Mouse (Mus musculus) MEL (cell line): ENCODE measurements around the gene Clint1. TPM values are rescaled to one million over a fixed set of nuclear protein-coding genes. Genes with fewer than 3 reads are reported as not detected.

Experiments used
- DNase-seq: peaks from one replicate; pipeline ENCODE4 v3.0.0; 2011; ENCODE audit warnings: low read depth, low spot score
- H3K27ac ChIP-seq: 2 replicates; pipeline ENCODE4 v1.5.1; 2012; ENCODE audit warnings: low read depth, mild to moderate bottlenecking, control low read depth, low read length, moderate library complexity; ENCODE audit not compliant: control insufficient read depth
- H3K27me3 ChIP-seq, 2 experiments: fragments of 150-350 bp in 1 of 2; sonication (generic) in 1 of 2; 2 replicates each; pipeline ENCODE4 v1.6.1; 2012; ENCODE audit warnings: low read length in 2 of 2, mild to moderate bottlenecking in 2 of 2, improper control_type of control experiment in 1 of 2, moderate library complexity in 1 of 2; ENCODE audit not compliant: insufficient read depth in 2 of 2, control insufficient read depth in 1 of 2
- H3K36me3 ChIP-seq, 2 experiments: 2 replicates each; pipeline ENCODE4 v1.6.1; 2012 to 2014; ENCODE audit warnings: low read length in 2 of 2, improper control_type of control experiment in 1 of 2, inconsistent platforms in 1 of 2, mild to moderate bottlenecking in 1 of 2; ENCODE audit not compliant: insufficient read depth in 2 of 2, control insufficient read depth in 1 of 2
- H3K4me1 ChIP-seq, 2 experiments: fragments of 150-350 bp in 1 of 2; sonication (generic) in 1 of 2; 2 replicates each; pipeline ENCODE4 v1.6.1; 2012; ENCODE audit warnings: low read length in 2 of 2, improper control_type of control experiment in 1 of 2, mild to moderate bottlenecking in 1 of 2; ENCODE audit not compliant: insufficient read depth in 2 of 2, control insufficient read depth in 1 of 2
- H3K4me3 ChIP-seq, 2 experiments: fragments of 150-350 bp in 1 of 2; sonication (generic) in 1 of 2; 2 replicates each; pipeline ENCODE4 v1.5.1; 2012; ENCODE audit warnings: low read depth in 2 of 2, low read length in 2 of 2, mild to moderate bottlenecking in 2 of 2, moderate library complexity in 2 of 2, control low read depth in 1 of 2, improper control_type of control experiment in 1 of 2; ENCODE audit not compliant: control insufficient read depth in 1 of 2, insufficient read depth in 1 of 2
- H3K79me2 ChIP-seq: 2 replicates; pipeline ENCODE4 v1.6.1; 2012; ENCODE audit warnings: mild to moderate bottlenecking, low read length, moderate library complexity; ENCODE audit not compliant: control insufficient read depth, poor library complexity, insufficient read depth
- H3K9ac ChIP-seq: 2 replicates; pipeline ENCODE4 v1.6.1; 2012; ENCODE audit warnings: low read depth, mild to moderate bottlenecking, control low read depth, low read length, moderate library complexity; ENCODE audit not compliant: control insufficient read depth, poor library complexity, severe bottlenecking
- H3K9me3 ChIP-seq: fragments of 150-350 bp; sonication (generic); replicated peaks from 2 replicates; pipeline ENCODE4 v1.6.1; 2012; ENCODE audit warnings: mild to moderate bottlenecking, low read length, improper control_type of control experiment, moderate library complexity; ENCODE audit not compliant: insufficient read depth
- CHD1 ChIP-seq: IDR thresholded peaks from 2 replicates; pipeline ENCODE4 v1.6.1; 2012; ENCODE audit warnings: low read depth, mild to moderate bottlenecking, inconsistent platforms, low read length, improper control_type of control experiment
- CHD2 ChIP-seq: IDR thresholded peaks from 2 replicates; pipeline ENCODE4 v1.6.1; 2011; ENCODE audit warnings: low read length, improper control_type of control experiment
- E2F4 ChIP-seq: IDR thresholded peaks from 2 replicates; pipeline ENCODE4 v1.6.1; 2011; ENCODE audit warnings: low read depth, low read length, improper control_type of control experiment, borderline replicate concordance
- ELF1 ChIP-seq: IDR thresholded peaks from 2 replicates; pipeline ENCODE4 v1.6.1; 2014; ENCODE audit warnings: low read depth, mild to moderate bottlenecking, inconsistent platforms, low read length, improper control_type of control experiment, moderate library complexity
- EP300 ChIP-seq, 2 experiments: IDR thresholded peaks; 2 replicates each; pipeline ENCODE4 v1.6.1; 2011; ENCODE audit warnings: improper control_type of control experiment in 2 of 2, low read length in 2 of 2, low read depth in 1 of 2, mild to moderate bottlenecking in 1 of 2
- ETS1 ChIP-seq: IDR thresholded peaks from 2 replicates; pipeline ENCODE4 v1.6.1; 2012; ENCODE audit warnings: low read depth, mild to moderate bottlenecking, inconsistent platforms, low read length, improper control_type of control experiment, moderate library complexity
- GATA1 ChIP-seq: IDR thresholded peaks from 2 replicates; pipeline ENCODE4 v1.6.1; 2011; ENCODE audit warnings: low read depth, low read length, improper control_type of control experiment
- HCFC1 ChIP-seq: IDR thresholded peaks from 2 replicates; pipeline ENCODE4 v1.6.1; 2012; ENCODE audit warnings: low read depth, mild to moderate bottlenecking, inconsistent platforms, low read length, improper control_type of control experiment, moderate library complexity
- JUND ChIP-seq: IDR thresholded peaks from 2 replicates; pipeline ENCODE4 v1.6.1; 2011; ENCODE audit warnings: low read depth, mild to moderate bottlenecking, improper control_type of control experiment, low read length
- MAZ ChIP-seq: IDR thresholded peaks from 2 replicates; pipeline ENCODE4 v1.6.1; 2012; ENCODE audit warnings: low read depth, mild to moderate bottlenecking, inconsistent platforms, low read length, improper control_type of control experiment
- MXI1 ChIP-seq: IDR thresholded peaks from 2 replicates; pipeline ENCODE4 v1.6.1; 2011; ENCODE audit warnings: mild to moderate bottlenecking, low read depth, low read length, improper control_type of control experiment
- NELFE ChIP-seq: IDR thresholded peaks from 2 replicates; pipeline ENCODE4 v1.6.1; 2011; ENCODE audit warnings: low read depth, low read length, improper control_type of control experiment
- POLR2A ChIP-seq, 2 experiments: IDR thresholded peaks; 2 replicates each; pipeline ENCODE4 v1.6.1; 2011 to 2012; ENCODE audit warnings: low read length in 2 of 2, mild to moderate bottlenecking in 2 of 2, control low read depth in 1 of 2, improper control_type of control experiment in 1 of 2, low read depth in 1 of 2, moderate library complexity in 1 of 2; ENCODE audit not compliant: control insufficient read depth in 1 of 2, insufficient read depth in 1 of 2, poor library complexity in 1 of 2
- POLR2AphosphoS2 ChIP-seq: IDR thresholded peaks from 2 replicates; pipeline ENCODE4 v1.6.1; 2011; ENCODE audit warnings: low read length, improper control_type of control experiment
- RAD21 ChIP-seq: IDR thresholded peaks from 2 replicates; pipeline ENCODE4 v1.6.1; 2011; ENCODE audit warnings: mild to moderate bottlenecking, low read depth, low read length, improper control_type of control experiment
- RCOR1 ChIP-seq: IDR thresholded peaks from 2 replicates; pipeline ENCODE4 v1.6.1; 2012; ENCODE audit warnings: low read depth, mild to moderate bottlenecking, inconsistent platforms, low read length, improper control_type of control experiment
- SIN3A ChIP-seq: IDR thresholded peaks from 2 replicates; pipeline ENCODE4 v1.6.1; 2012; ENCODE audit warnings: low read length, improper control_type of control experiment, inconsistent platforms
- SMC3 ChIP-seq: IDR thresholded peaks from 2 replicates; pipeline ENCODE4 v1.6.1; 2011; ENCODE audit warnings: low read depth, low read length, improper control_type of control experiment
- TBP ChIP-seq: IDR thresholded peaks from 2 replicates; pipeline ENCODE4 v1.8.0; 2011; ENCODE audit warnings: low read depth, low read length, improper control_type of control experiment
- USF1 ChIP-seq: IDR thresholded peaks from 2 replicates; pipeline ENCODE4 v1.6.1; 2014; ENCODE audit warnings: low read depth, mild to moderate bottlenecking, inconsistent platforms, low read length, improper control_type of control experiment, moderate library complexity
- USF2 ChIP-seq, 2 experiments: IDR thresholded peaks; 2 replicates each; pipeline ENCODE4 v1.6.1; 2011 to 2012; ENCODE audit warnings: improper control_type of control experiment in 2 of 2, low read length in 2 of 2, borderline replicate concordance in 1 of 2, inconsistent platforms in 1 of 2, low read depth in 1 of 2, mild to moderate bottlenecking in 1 of 2; ENCODE audit not compliant: insufficient read depth in 1 of 2
- ZC3H11A ChIP-seq: IDR thresholded peaks from 2 replicates; pipeline ENCODE4 v1.6.1; 2012; ENCODE audit warnings: low read depth, mild to moderate bottlenecking, inconsistent platforms, low read length, improper control_type of control experiment
- ZNF384 ChIP-seq: IDR thresholded peaks from 2 replicates; pipeline ENCODE4 v1.6.1; 2012; ENCODE audit warnings: low read depth, mild to moderate bottlenecking, inconsistent platforms, low read length, improper control_type of control experiment
- polyA plus RNA-seq, 2 experiments: library from polyadenylated mRNA; stranded (reverse) in 1 of 2; unstranded in 1 of 2; fragments of >175 nt in 1 of 2; fragments of >200 nt in 1 of 2; gene quantifications; 2 replicates each; pipeline versions ENCODE4 v1.2.1 to v1.2.4; 2012; ENCODE audit warnings: low replicate concordance in 2 of 2, low read depth in 1 of 2; ENCODE audit not compliant: insufficient read length in 2 of 2, insufficient read depth in 1 of 2, missing spikeins in 1 of 2
- total RNA-seq: library from RNA; depleted of rRNA; stranded (reverse); fragments of 300-350 nt; gene quantifications from 2 replicates; pipeline ENCODE4 v1.2.3, GENCODE M21; 2012

Gene Clint1
- total and polyA plus RNA-seq, 3 experiments = 58.5 to 184 (median 102) TPM

- no peak overlapping the region for H3K4me3 ChIP-seq
- no peak for DNase-seq
- H3K36me3 ChIP-seq = peaks cover 20 to 30% of the 10 kb centered on the region in 2 experiments
- no peaks in the 10 kb centered on the region for H3K27me3 ChIP-seq
- H3K27ac ChIP-seq = no peak overlapping the region
- peaks cover 87% of the 10 kb centered on the region for H3K79me2 ChIP-seq
- peaks cover 2 to 5% of the 10 kb centered on the region in 2 experiments; a peak in 3 of 4 replicates for H3K4me1 ChIP-seq
- H3K9ac ChIP-seq = no peak overlapping the region
- H3K9me3 ChIP-seq = no peaks in the 10 kb centered on the region
- TF ChIP-seq E2F4 (no peak), SIN3A (no peak), USF1 (no peak), GATA1 (no peak), MAZ (no peak), HCFC1 (no peak), CHD1 (no peak), RAD21 (no peak), ZNF384 (no peak), NELFE (no peak)
These were observed 12.6 kb downstream of the Clint1 start for GRCm38 (mm10) chr11:45864409-45864808.

GRCm38 (mm10) chr11:45865861-45866260 lies 14.0 kb downstream of the Clint1 start:
- no peak overlapping the region for H3K27ac ChIP-seq
- H3K36me3 ChIP-seq = peaks cover 18 to 31% of the 10 kb centered on the region in 2 experiments
- TF ChIP-seq POLR2A (IDR thresholded peaks at IDR 0.05; ENCODE audit: control insufficient read depth in 1 of 2, insufficient read depth in 1 of 2, low read depth in 1 of 2, low read length in 2 of 2, poor library complexity in 1 of 2) (no peak), MXI1 (no peak), RCOR1 (no peak), ZNF384 (no peak), ELF1 (no peak), USF1 (no peak), JUND (no peak), TBP (no peak), ZC3H11A (no peak), USF2 (IDR thresholded peaks at IDR 0.05; ENCODE audit: borderline replicate concordance in 1 of 2, insufficient read depth in 1 of 2, low read depth in 1 of 2, low read length in 2 of 2) (no peak), EP300 (IDR thresholded peaks at IDR 0.05; ENCODE audit: low read depth in 1 of 2, low read length in 2 of 2) (no peak), SMC3 (no peak), POLR2AphosphoS2 (no peak), GATA1 (no peak), CHD2 (no peak), ETS1 (no peak)
- no peak overlapping the region for H3K4me3 ChIP-seq
- no peaks in the 10 kb centered on the region for H3K9me3 ChIP-seq
- no peak for DNase-seq
- no peaks in the 10 kb centered on the region for H3K27me3 ChIP-seq
- H3K4me1 ChIP-seq = peaks cover 2 to 5% of the 10 kb centered on the region in 2 experiments; a peak in 3 of 4 replicates
- H3K79me2 ChIP-seq = peaks cover 84% of the 10 kb centered on the region
- no peak overlapping the region for H3K9ac ChIP-seq
